ENCODE assay signal across 25 mouse cellular contexts in genomic region chr9:63608006-63608405, GRCm38 (mm10). TPM values are rescaled to one million over a fixed set of nuclear protein-coding genes. Genes with fewer than 3 reads are reported as not detected.
"Had no signal": no experiment of that assay in that cellular context is flagged by ENCODE, and none has a peak within 500 bp of the region (broad histone marks: within the 10 kb centered on the region; RNA-seq: fewer than 3 reads in every experiment).

No protein-coding gene starts in this region.

- H3K27me3 ChIP-seq: limb, embryonic 12.5 days; limb, embryonic 15.5 days; midbrain, embryonic 12.5 days; midbrain, embryonic 15.5 days; neural tube, embryonic 13.5 days had no signal

- H3K9ac ChIP-seq: limb, embryonic 12.5 days; limb, embryonic 15.5 days; liver, embryonic 14.5 days; liver, postnatal 0 days; lung, embryonic 14.5 days; midbrain, embryonic 12.5 days; midbrain, embryonic 15.5 days; neural tube, embryonic 13.5 days had no signal

- H3K4me2 ChIP-seq: limb, embryonic 12.5 days; limb, embryonic 15.5 days; liver, embryonic 11.5 days; lung, embryonic 14.5 days; midbrain, embryonic 12.5 days; midbrain, embryonic 15.5 days; neural tube, embryonic 13.5 days had no signal

- H3K9me3 ChIP-seq: limb, embryonic 12.5 days; limb, embryonic 15.5 days; midbrain, embryonic 12.5 days; midbrain, embryonic 15.5 days; neural tube, embryonic 13.5 days had no signal

- H3K27ac ChIP-seq: limb, embryonic 12.5 days; limb, embryonic 15.5 days; liver, embryonic 14.5 days; macrophage; midbrain, embryonic 12.5 days; midbrain, embryonic 15.5 days; neural tube, embryonic 13.5 days; stomach, postnatal 0 days had no signal

- ATAC-seq: liver, postnatal 0 days; lung, postnatal 0 days; midbrain, embryonic 15.5 days had no signal

- H3K4me3 ChIP-seq: limb, embryonic 12.5 days; limb, embryonic 15.5 days; midbrain, embryonic 12.5 days; midbrain, embryonic 15.5 days; neural tube, embryonic 13.5 days had no signal

- H3K36me3 ChIP-seq: limb, embryonic 12.5 days; limb, embryonic 15.5 days; midbrain, embryonic 12.5 days; midbrain, embryonic 15.5 days; neural tube, embryonic 13.5 days had no signal

- DNase-seq: kidney, adult 18-20 months; kidney, adult 9 months; kidney, postnatal 14 days; kidney, postnatal 4 days; layer of hippocampus, adult 9-11 months; layer of hippocampus, postnatal 36 days; left cerebral cortex, postnatal 4 days; liver, postnatal 0 days; lung, embryonic 14.5 days; right cerebral cortex, adult 18-20 months; right cerebral cortex, postnatal 14 days; right cerebral cortex, postnatal 4 days; thymus, adult 2 months; thymus, postnatal 25 days had no signal

RNA-seq across cellular contexts. Expression of gene Iqch, which starts 5.7 kb away (rescaled TPM):
- polyA plus RNA-seq: kidney, embryonic 16.5 days; liver, embryonic 14.5 days; macrophage; midbrain, embryonic 12.5 days; stomach, postnatal 0 days had no signal
